Mouse (Mus musculus) spleen, adult 2 months (tissue): ENCODE measurements around the gene Zfhx3. TPM values are rescaled to one million over a fixed set of nuclear protein-coding genes. Genes with fewer than 3 reads are reported as not detected.

ENCODE experiments used
- DNase-seq, 2 experiments: peaks; one replicate each; pipeline versions ENCODE4 v3.0.0 to v3.0.0-alpha.2; 2012 to 2021; ENCODE audit warnings: low spot score in 2 of 2, low read depth in 1 of 2
- H3K27ac ChIP-seq: fragments of 200-500 bp; 2 replicates; pipeline ENCODE4 v1.5.1; 2012; ENCODE audit warnings: low read length, inconsistent platforms; ENCODE audit not compliant: insufficient read depth
- H3K27me3 ChIP-seq: fragments of 200-500 bp; 2 replicates; pipeline ENCODE4 v1.6.1; 2012; ENCODE audit warnings: mild to moderate bottlenecking, moderate library complexity, low read length, inconsistent platforms; ENCODE audit not compliant: control insufficient read depth, insufficient read depth
- H3K36me3 ChIP-seq: fragments of 200-500 bp; 2 replicates; pipeline ENCODE4 v1.6.1; 2012; ENCODE audit warnings: mild to moderate bottlenecking, low read length, inconsistent platforms; ENCODE audit not compliant: control insufficient read depth, insufficient read depth
- H3K4me1 ChIP-seq: fragments of 200-500 bp; 2 replicates; pipeline ENCODE4 v1.6.1; 2011; ENCODE audit warnings: inconsistent platforms; ENCODE audit not compliant: control insufficient read depth, insufficient read depth, insufficient read length
- H3K4me3 ChIP-seq: fragments of 200-500 bp; 2 replicates; pipeline ENCODE4 v1.5.1; 2011; ENCODE audit warnings: mild to moderate bottlenecking, inconsistent platforms; ENCODE audit not compliant: insufficient read depth, insufficient read length; ENCODE audit errors: extremely low read depth
- CTCF ChIP-seq: fragments of 200-500 bp; IDR thresholded peaks from 2 replicates; pipeline ENCODE4 v1.5.1; 2011; ENCODE audit warnings: mild to moderate bottlenecking, inconsistent platforms; ENCODE audit not compliant: insufficient read depth, insufficient read length, insufficient replicate concordance; ENCODE audit errors: extremely low read depth
- POLR2A ChIP-seq: fragments of 200-500 bp; IDR thresholded peaks from 2 replicates; pipeline ENCODE4 v1.6.1; 2011; ENCODE audit warnings: low read depth, low read length, inconsistent platforms
- WGBS: fragments of 180-500 bp; shearing (Covaris S2); methylation state at CpG from one replicate; pipeline ENCODE4 v1.1.7; 2018; 5-methylcytosine and 5-hydroxymethylcytosine counted together
- polyA plus RNA-seq: library from polyadenylated mRNA; depleted of rRNA; stranded (reverse); fragments of >200 nt; gene quantifications from 2 replicates; pipeline ENCODE4 v1.2.3, GENCODE M21; 2012

Gene Zfhx3
- polyA plus RNA-seq, 1 experiment: 1.5 TPM

GRCm38 (mm10) chr8:108886599-108887255, 944.3 kb downstream of the Zfhx3 start:
- Histone ChIP-seq H3K4me1 (no peaks in the 10 kb centered on the region; the same call in 1 of the 2 replicates), H3K27me3 (no peaks in the 10 kb centered on the region), H3K4me3 (peak overlapping the region; percentile 57), H3K27ac (peak overlapping the region; percentile 80), H3K36me3 (no peaks in the 10 kb centered on the region)
- WGBS: 9% methylated on average over 12 of the region's 12 CpGs
- DNase-seq: peak; percentile 62 to 69
- TF ChIP-seq CTCF: peak; percentile 90; the same call in 1 of the 2 replicates
- no peak for TF ChIP-seq POLR2A

DNA sequence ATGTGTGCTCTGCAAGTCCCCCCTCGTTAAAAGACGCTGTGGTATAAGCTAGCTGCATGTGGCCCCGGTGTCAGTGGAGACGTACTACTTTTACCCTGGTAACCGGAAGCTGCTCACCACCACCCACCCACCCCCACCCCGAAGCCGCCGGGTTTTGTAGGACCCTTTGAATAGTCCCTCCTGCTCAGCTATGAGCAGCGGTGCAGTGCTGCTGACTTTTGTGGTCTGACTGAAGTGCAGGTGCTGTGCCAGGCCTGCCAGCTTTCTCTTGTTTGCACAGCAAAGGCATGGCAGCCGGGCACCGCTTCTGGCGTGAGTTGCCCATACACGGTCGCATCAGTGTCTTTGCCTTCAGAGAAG, 944.8 kb downstream of the Zfhx3 start:
- Histone ChIP-seq H3K4me3 (peak overlapping the region; percentile 57; the same call in 1 of the 2 replicates), H3K4me1 (no peaks in the 10 kb centered on the region; the same call in 1 of the 2 replicates), H3K27ac (peak overlapping the region; percentile 80), H3K36me3 (no peaks in the 10 kb centered on the region), H3K27me3 (no peaks in the 10 kb centered on the region)
- TF ChIP-seq POLR2A (no peak), CTCF (no peak)
- peak in 1 of 2 experiments; percentile 29 for DNase-seq
- WGBS: 7% methylated on average over 14 of the region's 14 CpGs

DNA sequence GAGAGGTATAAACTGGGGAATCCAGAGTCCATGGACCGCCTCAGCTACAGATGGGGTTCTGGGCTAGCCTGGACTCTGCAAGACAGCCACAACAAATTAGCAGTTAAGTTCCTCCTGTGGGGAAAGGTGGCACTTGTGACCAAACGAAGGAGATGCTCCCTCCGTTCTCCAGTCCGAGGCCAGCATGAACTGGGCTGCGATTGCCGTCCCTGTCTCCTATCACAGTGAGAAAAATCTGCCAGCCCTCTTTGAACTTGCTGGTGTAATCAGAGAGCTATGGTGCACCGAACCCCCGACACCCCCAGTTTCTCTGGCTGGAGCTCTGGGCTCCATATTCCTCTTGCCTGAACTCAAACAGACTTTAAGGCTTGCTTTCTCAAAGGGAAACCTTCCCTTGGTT, 945.4 kb downstream of the Zfhx3 start:
- no peak for DNase-seq
- H3K4me1 ChIP-seq: no peaks in the 10 kb centered on the region; the same call in 1 of the 2 replicates
- TF ChIP-seq POLR2A: no peak
- TF ChIP-seq CTCF: no peak
- H3K27ac ChIP-seq: no peak overlapping the region
- 89% methylated on average over 8 of the region's 8 CpGs for WGBS
- no peak overlapping the region for H3K4me3 ChIP-seq
- H3K27me3 ChIP-seq: no peaks in the 10 kb centered on the region
- no peaks in the 10 kb centered on the region for H3K36me3 ChIP-seq

DNA sequence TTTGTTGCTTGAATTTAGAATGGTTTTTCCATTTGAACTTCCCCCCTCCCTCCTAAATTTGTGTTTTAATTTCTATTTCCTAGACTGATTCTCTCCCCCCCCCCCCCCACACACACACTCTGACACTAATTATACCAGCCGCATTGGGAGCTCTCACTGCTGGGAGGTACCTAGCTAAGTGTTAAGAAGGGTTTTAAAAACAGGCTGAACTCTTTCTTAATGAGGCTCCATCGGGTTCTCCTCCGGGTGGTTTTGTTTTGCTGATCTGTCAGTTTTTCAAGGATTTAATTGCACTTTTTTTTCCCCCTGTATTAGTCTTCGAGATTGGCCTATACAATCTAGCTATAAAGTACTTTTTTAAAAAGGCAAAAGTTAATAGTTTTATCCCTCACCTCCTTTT, 946.5 kb downstream of the Zfhx3 start:
- H3K27ac ChIP-seq: no peak overlapping the region
- H3K27me3 ChIP-seq: no peaks in the 10 kb centered on the region
- DNase-seq: no peak
- H3K4me1 ChIP-seq: no peaks in the 10 kb centered on the region; the same call in 1 of the 2 replicates
- TF ChIP-seq CTCF: no peak
- no peak for TF ChIP-seq POLR2A
- 85% methylated on average over 4 of the region's 4 CpGs for whole genome bisulfite sequencing
- no peak overlapping the region for H3K4me3 ChIP-seq
- H3K36me3 ChIP-seq: no peaks in the 10 kb centered on the region

DNA sequence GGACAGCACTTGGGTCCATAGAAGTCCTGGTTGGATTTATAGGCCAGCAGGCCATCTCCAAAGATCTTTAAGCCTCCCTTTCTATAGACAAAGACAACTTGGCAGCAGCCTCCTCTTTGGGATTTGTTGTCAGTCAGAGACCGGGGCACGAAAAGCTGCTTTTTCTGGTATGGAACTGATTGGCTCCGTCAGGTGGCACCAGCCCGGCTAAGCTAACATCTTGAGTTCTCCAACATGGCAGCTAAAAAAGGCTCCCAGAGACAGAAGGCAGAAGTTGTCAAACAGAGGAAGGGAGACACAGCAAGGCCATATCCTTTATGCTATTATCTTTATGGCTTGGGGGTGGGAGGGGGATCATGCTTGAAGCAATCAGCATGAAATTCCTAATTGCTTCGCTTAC, 947.0 kb downstream of the Zfhx3 start:
- Histone ChIP-seq H3K27me3 (no peaks in the 10 kb centered on the region), H3K27ac (no peak overlapping the region)
- 95% methylated on average over 5 of the region's 5 CpGs for WGBS

DNA sequence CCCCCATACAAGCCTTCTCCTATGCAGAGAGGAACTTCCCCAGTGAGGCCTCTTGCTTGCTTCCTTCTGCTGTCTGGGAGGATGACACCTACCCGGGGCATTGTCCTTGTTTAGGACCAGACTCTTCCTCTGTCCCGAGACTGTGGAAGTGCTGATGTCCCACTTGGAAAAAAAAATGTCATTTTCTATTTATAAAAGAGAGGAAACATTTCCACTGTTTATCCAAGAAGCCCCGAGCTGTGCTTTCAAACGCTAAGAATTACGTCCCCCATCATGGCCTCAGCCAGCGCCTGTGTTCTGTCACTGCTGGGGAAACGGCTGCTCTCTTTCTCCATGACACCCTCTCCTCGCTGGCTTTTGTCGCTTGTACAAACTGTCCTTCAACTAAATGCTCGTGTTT, 951.8 kb downstream of the Zfhx3 start:
- Histone ChIP-seq H3K4me1 (no peaks in the 10 kb centered on the region), H3K36me3 (no peaks in the 10 kb centered on the region), H3K27ac (no peak overlapping the region), H3K27me3 (no peaks in the 10 kb centered on the region), H3K4me3 (no peak overlapping the region)
- WGBS: 56% methylated on average over 10 of the region's 10 CpGs
- TF ChIP-seq CTCF: no peak
- no peak for TF ChIP-seq POLR2A
- no peak for DNase-seq

More for the DNA sequence above, 947.0 kb downstream of the Zfhx3 start:
- no peak for DNase-seq
- no peaks in the 10 kb centered on the region; the same call in 1 of the 2 replicates for H3K4me1 ChIP-seq
- no peak overlapping the region for H3K4me3 ChIP-seq
- H3K36me3 ChIP-seq: no peaks in the 10 kb centered on the region
- TF ChIP-seq POLR2A (no peak), CTCF (no peak)
